21 mouse cellular contexts compared by ENCODE assay signal in the genomic region with DNA sequence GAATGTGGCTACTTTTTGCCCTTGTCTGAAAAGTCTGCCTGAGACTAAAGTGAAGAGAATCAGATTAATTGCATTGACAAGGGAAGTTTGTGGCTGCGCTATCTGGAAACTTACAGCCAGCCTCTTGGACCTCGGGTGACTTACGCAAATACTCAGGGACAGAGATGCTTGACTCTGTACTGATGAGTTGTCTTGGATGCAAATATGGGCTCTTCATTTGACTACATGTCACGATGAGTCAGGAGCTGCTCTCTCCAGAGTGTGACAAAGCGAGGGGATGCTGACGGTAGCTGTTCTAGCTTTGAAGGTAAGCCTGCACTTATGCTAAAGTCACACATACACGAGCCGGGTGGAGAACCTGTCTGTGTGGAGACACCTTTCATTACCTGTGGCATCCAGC.
DNase-seq lines count a peak whose midpoint lies in the region; ATAC-seq and TF ChIP-seq lines count a peak whose summit lies in the region.
"Had no signal": no experiment of that assay in that cellular context is flagged by ENCODE, and none has a peak within 500 bp of the region (broad histone marks: within the 10 kb centered on the region; RNA-seq: fewer than 3 reads in every experiment).

No protein-coding gene starts in this region.

- H3K79me2 ChIP-seq in CH12.LX (replicated peaks; ENCODE audit: control insufficient read depth, extremely low read depth, insufficient read depth, poor library complexity, severe bottlenecking) = no peaks in the 10 kb centered on the region

- no peak for ATAC-seq in midbrain, embryonic 11.5 days (ENCODE audit: low FRiP score)
- ATAC-seq: activated CD4-positive, CD25-positive, alpha-beta regulatory T cell, adult 4 months; CD4-positive, CD25-positive, alpha-beta regulatory T cell, adult 4 months; Patski had no signal

- TF ChIP-seq POLR2A in CH12.LX (IDR thresholded peaks at IDR 0.05; ENCODE audit: low read depth, low read length) = no peak

- in situ Hi-C loops in CH12.LX (cut with MboI; ENCODE audit: low pct_ligation_motif_present, low pct_unique_long_range_greater_than_20kb, low sequenced_read_pairs) = no loop called here

- WGBS in midbrain, embryonic 11.5 days = 92% methylated on average over 8 of the region's 8 CpGs
- 95% methylated on average over 8 of the region's 8 CpGs for WGBS in midbrain, embryonic 10.5 days

- H3K4me1 ChIP-seq in midbrain, embryonic 11.5 days (ENCODE audit: control insufficient read depth, insufficient read depth, low read length) = peaks cover 9% of the 10 kb centered on the region
- peaks cover 18% of the 10 kb centered on the region for H3K4me1 ChIP-seq in midbrain, embryonic 10.5 days
- H3K4me1 ChIP-seq in CH12.LX (ENCODE audit: control insufficient read depth in 1 of 2, insufficient read depth in 2 of 2) = peaks cover 6 to 19% of the 10 kb centered on the region in 2 experiments

- dilution Hi-C loops in CH12.LX (cut with MboI; ENCODE audit: extremely low pct_ligation_motif_present, extremely low pct_unique_long_range_greater_than_20kb, low sequenced_read_pairs) = no loop called here

- no peak overlapping the region for H3K27ac ChIP-seq in midbrain, embryonic 11.5 days (ENCODE audit: low read depth, low read length)
- H3K27ac ChIP-seq in midbrain, embryonic 10.5 days (replicated peaks) = no peak overlapping the region
- peak overlapping the region; percentile 9; the same call in 1 of the 2 replicates for H3K27ac ChIP-seq in CH12.LX (ENCODE audit: insufficient read depth, low read depth)

- no peak for TF ChIP-seq RAD21 in CH12.LX (IDR thresholded peaks at IDR 0.05; ENCODE audit: low read depth, low read length)

- no peaks in the 10 kb centered on the region for H3K36me3 ChIP-seq in midbrain, embryonic 11.5 days (ENCODE audit: control insufficient read depth, insufficient read depth, low read length)
- H3K36me3 ChIP-seq in midbrain, embryonic 10.5 days = no peaks in the 10 kb centered on the region
- H3K36me3 ChIP-seq in CH12.LX (replicated peaks in 1 of 2; ENCODE audit: control insufficient read depth in 1 of 2, insufficient read depth in 1 of 2, low read length in 1 of 2) = no peaks in the 10 kb centered on the region
- H3K36me3 ChIP-seq in splenic B cell, adult 2 months (ENCODE audit: control insufficient read depth, insufficient read depth, low read length, poor library complexity, severe bottlenecking) = no peaks in the 10 kb centered on the region
- H3K36me3 ChIP-seq: G1E had no signal

- no peak overlapping the region for H3K9ac ChIP-seq in midbrain, embryonic 11.5 days (ENCODE audit: low read length)
- H3K9ac ChIP-seq in CH12.LX (ENCODE audit: insufficient read depth, low read depth) = no peak overlapping the region

- no peaks in the 10 kb centered on the region for H3K27me3 ChIP-seq in midbrain, embryonic 11.5 days (ENCODE audit: control insufficient read depth, insufficient read depth, low read length)
- peaks cover under 1% of the 10 kb centered on the region; the same call in 1 of the 2 replicates for H3K27me3 ChIP-seq in midbrain, embryonic 10.5 days (ENCODE audit: low read depth, poor library complexity, severe bottlenecking)
- no peaks in the 10 kb centered on the region for H3K27me3 ChIP-seq in CH12.LX (replicated peaks)
- no peaks in the 10 kb centered on the region for H3K27me3 ChIP-seq in splenic B cell, adult 2 months (ENCODE audit: control insufficient read depth, insufficient read depth, low read length, poor library complexity, severe bottlenecking)
- H3K27me3 ChIP-seq: Patski had no signal

- H3K4me3 ChIP-seq in midbrain, embryonic 11.5 days (ENCODE audit: low read depth, low read length) = no peak overlapping the region
- H3K4me3 ChIP-seq in midbrain, embryonic 10.5 days = no peak overlapping the region
- no peak overlapping the region for H3K4me3 ChIP-seq in CH12.LX (replicated peaks in 1 of 3; ENCODE audit: low read depth in 2 of 3, low read length in 2 of 3, poor library complexity in 1 of 3)

- 0 out of 2 replicates have a peak, but pooled peaks have one; percentile 4 for TF ChIP-seq EP300 in CH12.LX (IDR thresholded peaks at IDR 0.05; ENCODE audit: low read length)

- no peak overlapping the region for H3K4me2 ChIP-seq in midbrain, embryonic 11.5 days
- H3K4me2 ChIP-seq in CH12.LX (ENCODE audit: insufficient read depth, low read depth, poor library complexity, severe bottlenecking) = no peak overlapping the region

- TF ChIP-seq CTCF in CH12.LX (conservative IDR thresholded peaks at IDR 0.05 in 1 of 2, IDR thresholded peaks at IDR 0.05 in 1 of 2; ENCODE audit: low read depth in 2 of 2, low read length in 2 of 2) = no peak

- peak; percentile 17 for DNase-seq in midbrain, embryonic 11.5 days (ENCODE audit: low spot score, missing footprints)
- no peak for DNase-seq in midbrain, embryonic 10.5 days (ENCODE audit: low spot score)
- peak; percentile 75 for DNase-seq in CH12.LX (ENCODE audit: extremely low read depth)
- peak; percentile 21 for DNase-seq in splenic B cell, adult 2 months (ENCODE audit: low read depth, low spot score)
- no peak for DNase-seq in left cerebral cortex, postnatal 36 days (ENCODE audit: low spot score in 2 of 2)
- DNase-seq in thymus, postnatal 0 days (ENCODE audit: low spot score) = no peak
- DNase-seq: adrenal gland, adult 2 months; adrenal gland, adult 8-10 months; adrenal gland, postnatal 10 days; adrenal gland, postnatal 14 days; adrenal gland, postnatal 25 days; adrenal gland, postnatal 36 days; B cell, adult 2 months; cerebellum, adult 11 months; cerebellum, adult 11-12 months; cerebellum, adult 18-20 months; cerebellum, adult 2 months had no signal

- no peaks in the 10 kb centered on the region for H3K9me3 ChIP-seq in midbrain, embryonic 11.5 days (ENCODE audit: control insufficient read depth, low read length)
- no peaks in the 10 kb centered on the region for H3K9me3 ChIP-seq in midbrain, embryonic 10.5 days (replicated peaks)
- peaks cover 9% of the 10 kb centered on the region for H3K9me3 ChIP-seq in CH12.LX (replicated peaks; ENCODE audit: low read length)

- intact Hi-C loops in left cerebral cortex, postnatal 36 days (cut with DNase I) = no loop called here

TF ChIP-seq in CH12.LX, 34 proteins besides CTCF, POLR2A, EP300 and RAD21:
- peak; percentile 70 for TF ChIP-seq ETS1 (conservative IDR thresholded peaks at IDR 0.05; ENCODE audit: low read depth, low read length)
- TF ChIP-seq POLR2AphosphoS2 (IDR thresholded peaks at IDR 0.05; ENCODE audit: low read depth, low read length) = no peak
- TF ChIP-seq BHLHE40 (IDR thresholded peaks at IDR 0.05; ENCODE audit: low read depth, low read length) = peak; percentile 89
TF ChIP-seq in CH12.LX: peak in this region for 2.

Comparison
In these comparisons a context has a peak if more than half of its experiments do, and no peak if none do; other contexts are left out.
1. DNase-seq: peak in midbrain, embryonic 11.5 days (single experiment), CH12.LX (single experiment) and splenic B cell, adult 2 months (single experiment); none in midbrain, embryonic 10.5 days (single experiment), left cerebral cortex, postnatal 36 days (0 of 2) and thymus, postnatal 0 days (single experiment).